Mouse (Mus musculus) CD4-positive, CD25-positive, alpha-beta regulatory T cell, adult 4 months (primary cell): ENCODE data around the gene Glmn. TPM values are rescaled to one million over a fixed set of nuclear protein-coding genes. Genes with fewer than 3 reads are reported as not detected.

Source experiments
- ATAC-seq: one replicate; pipeline ENCODE4 v1.8.0; 2017
- polyA plus RNA-seq, 2 experiments: library from polyadenylated mRNA; unstranded; fragments of 100-300 nt; shearing (Covaris generic); gene quantifications; one replicate each; pipeline ENCODE4 v1.2.1; 2017

Gene Glmn
- polyA plus RNA-seq, 2 experiments from 2014 or later: 28.2 to 36.6 TPM

DNA sequence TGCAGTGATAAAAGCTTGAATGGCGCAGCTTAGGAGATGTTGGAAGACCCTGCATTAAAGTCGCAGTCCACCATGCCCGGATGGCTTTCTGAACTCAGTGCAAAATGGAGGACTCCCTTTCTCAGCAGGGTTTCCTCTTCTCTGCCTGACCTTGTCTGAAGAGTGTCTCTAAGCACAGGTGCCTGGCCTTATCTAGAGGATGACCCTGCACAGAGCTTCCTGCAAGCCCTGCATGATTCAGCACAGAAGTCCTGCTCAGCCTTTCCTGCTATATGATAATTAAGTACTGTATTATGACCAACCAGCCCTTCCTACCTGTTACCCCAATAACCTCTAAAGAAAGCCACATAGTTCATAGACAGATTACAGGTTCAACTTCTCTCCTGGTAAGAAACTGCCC lies 82.2 kb downstream of the Glmn start:
- ATAC-seq: no peak

DNA sequence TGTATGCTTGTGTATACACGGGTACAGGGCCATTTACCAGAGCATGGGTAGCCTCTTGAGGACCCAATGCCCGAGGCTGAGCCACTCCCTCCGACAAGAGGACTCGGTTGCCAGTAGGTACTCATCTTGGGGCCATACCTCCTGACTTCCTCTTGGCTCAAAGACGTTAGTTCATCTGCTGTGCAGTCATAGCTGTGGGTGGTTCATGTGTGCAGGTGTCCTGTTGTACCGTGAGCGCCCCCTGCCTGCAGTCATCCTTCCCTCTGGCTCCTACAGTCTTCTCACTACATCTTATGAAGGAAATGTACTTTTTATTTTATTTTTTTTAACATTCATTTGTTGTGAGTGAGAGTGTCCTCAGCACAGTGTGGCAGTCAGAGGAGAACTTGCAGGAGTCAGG lies 84.1 kb downstream of the Glmn start:
- peak; percentile 99 for ATAC-seq

DNA sequence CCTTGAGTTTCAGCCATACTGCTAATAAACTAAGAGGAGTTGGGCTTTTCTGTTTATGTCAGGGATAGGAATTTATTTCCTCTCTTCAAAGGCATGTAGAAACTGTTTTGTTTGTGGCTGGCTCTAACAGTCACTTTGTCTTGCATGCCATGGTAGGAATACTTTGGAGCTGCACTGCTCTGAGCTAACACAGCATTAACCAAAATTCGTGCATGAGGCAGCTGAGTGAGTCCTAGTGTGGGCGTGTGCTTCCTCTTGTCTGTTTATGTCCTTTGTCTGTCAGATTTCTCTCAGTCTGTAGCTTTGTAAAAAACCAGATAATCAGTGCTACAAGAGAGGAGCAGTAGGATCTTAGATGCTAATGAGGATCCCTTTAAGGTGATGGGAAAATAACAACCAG lies 86.4 kb downstream of the Glmn start:
- ATAC-seq: no peak

DNA sequence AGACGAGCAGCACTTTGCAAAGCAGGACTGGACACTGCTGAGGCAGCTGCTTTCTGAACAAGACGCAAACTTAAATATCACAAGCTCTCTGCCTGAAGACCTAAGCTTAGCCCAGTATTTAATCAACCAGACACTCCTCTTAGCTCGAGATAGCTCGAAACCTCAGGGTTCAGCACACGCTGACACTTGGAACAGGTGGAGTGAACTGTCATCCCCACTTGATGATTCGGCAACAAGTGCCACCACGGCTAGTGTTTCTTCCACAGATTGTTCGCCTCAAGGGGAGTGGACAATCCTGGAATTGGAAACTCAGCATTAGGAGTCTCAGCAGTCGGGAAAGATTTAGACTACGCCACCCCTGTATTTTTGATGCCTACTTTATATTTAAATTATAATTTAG lies 87.2 kb downstream of the Glmn start:
- ATAC-seq: no peak

DNA sequence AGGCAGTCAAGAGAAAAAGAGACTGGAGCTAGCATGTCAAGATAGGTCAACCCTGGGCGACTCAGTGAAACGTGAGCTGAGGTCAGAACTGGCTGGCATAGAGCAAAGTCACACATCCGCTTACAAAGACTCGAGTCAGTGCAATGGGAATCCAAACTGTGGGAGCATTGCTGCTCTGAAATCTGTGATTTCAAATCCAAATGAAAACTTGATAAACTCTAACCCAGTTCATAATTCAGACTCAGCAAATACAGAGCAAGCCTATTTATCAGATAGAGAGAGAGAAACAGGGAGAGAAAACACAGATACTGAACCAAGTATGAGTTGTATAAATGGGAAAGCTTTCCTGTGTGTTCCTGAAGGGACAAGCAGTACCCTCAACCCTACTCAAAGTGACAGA lies 90.4 kb downstream of the Glmn start, which contains the start of gene Gm42669:
Gm42669 (plus strand) TSS at position 301 of the 400 bp plus-strand sequence.
- no peak for ATAC-seq

DNA sequence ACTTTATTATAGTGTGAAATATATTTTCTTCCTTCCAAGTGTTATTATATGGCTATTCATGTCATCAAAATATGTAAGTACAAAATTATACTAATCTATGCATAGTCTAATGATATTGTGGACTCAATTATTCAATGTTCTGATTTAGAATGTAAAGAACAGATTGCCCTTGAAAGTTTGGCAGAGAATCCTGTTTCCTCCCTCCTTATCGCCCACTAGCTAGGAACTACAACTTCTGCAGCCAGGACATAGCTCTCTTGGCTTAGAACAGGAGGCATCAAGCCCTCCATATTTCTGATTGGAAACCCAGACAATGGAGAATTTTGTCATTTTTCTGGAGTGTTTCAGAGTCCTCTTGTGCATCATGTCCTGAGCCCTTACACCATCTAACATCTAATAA lies 96.9 kb downstream of the Glmn start:
- no peak for ATAC-seq

DNA sequence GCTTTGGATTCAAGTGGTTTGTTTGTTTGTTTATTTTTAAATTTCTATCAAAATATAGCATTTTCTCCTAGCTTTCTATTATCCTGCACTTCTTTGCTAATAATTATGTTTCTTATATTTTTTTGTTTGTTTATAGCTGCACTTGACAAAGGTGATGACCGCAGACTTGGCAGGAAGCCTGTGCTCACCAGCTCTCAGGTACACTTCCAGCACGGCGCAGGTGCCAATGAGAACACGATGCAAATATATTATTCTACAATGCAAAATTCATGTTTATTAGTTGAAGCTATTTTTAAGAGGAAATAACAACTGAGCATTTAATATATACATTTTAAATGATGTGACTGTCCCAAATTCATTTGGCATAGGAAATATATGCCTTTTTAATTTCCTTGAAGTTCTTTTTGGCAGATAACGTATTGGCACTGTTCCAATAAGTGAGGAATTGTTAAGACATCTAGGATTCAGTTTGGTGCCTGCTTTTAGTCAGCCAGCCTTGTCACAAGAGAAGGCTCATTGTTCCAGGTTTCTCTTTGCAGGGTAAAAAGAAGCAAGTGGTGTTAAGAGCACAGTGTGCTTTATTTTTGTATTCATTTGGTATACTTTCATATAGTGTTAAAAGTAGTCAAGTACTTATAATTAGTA lies 97.7 kb downstream of the Glmn start:
- ATAC-seq: no peak

Other genes starting within 250 kb of the Glmn start
- under 1 TPM in 1 of 2 experiments, not detected in 1; 0.42 TPM for gene Ephx4, start 195.2 kb downstream of the Glmn start, polyA plus RNA-seq
- gene Lpcat2b, start 166.3 kb downstream of the Glmn start, polyA plus RNA-seq: not detected
- gene Btbd8, start 159.9 kb downstream of the Glmn start, polyA plus RNA-seq: 1 to 10 TPM; 8.9 to 9.7 TPM
- 1 to 10 TPM; 1.0 to 1.3 TPM for gene Gm42669, start 90.3 kb downstream of the Glmn start, polyA plus RNA-seq
- gene 1700028K03Rik, start 63.2 kb downstream of the Glmn start, polyA plus RNA-seq: under 1 TPM; 0.14 to 0.47 TPM
- gene Rpap2, start 515 bp downstream of the Glmn start, polyA plus RNA-seq: 10 to 100 TPM; 37.7 to 52.2 TPM
- gene Gfi1, start 128.1 kb upstream of the Glmn start, polyA plus RNA-seq: 1 to 10 TPM; 2.5 to 6.1 TPM
- under 1 TPM in 1 of 2 experiments, not detected in 1; 0.32 TPM for gene Ube2d2b, start 232.2 kb upstream of the Glmn start, polyA plus RNA-seq